Mouse (Mus musculus) liver, embryonic 14.5 days (tissue): ENCODE data around the gene Synpr.

Source experiments
- CTCF ChIP-seq: IDR thresholded peaks from 2 replicates; pipeline ENCODE4 v1.5.1; 2016; ENCODE audit warnings: antibody characterized with exemption, low read depth, control low read depth
- EP300 ChIP-seq: IDR thresholded peaks from 2 replicates; pipeline ENCODE4 v1.6.1; 2016; ENCODE audit warnings: antibody characterized with exemption, low read depth

DNA sequence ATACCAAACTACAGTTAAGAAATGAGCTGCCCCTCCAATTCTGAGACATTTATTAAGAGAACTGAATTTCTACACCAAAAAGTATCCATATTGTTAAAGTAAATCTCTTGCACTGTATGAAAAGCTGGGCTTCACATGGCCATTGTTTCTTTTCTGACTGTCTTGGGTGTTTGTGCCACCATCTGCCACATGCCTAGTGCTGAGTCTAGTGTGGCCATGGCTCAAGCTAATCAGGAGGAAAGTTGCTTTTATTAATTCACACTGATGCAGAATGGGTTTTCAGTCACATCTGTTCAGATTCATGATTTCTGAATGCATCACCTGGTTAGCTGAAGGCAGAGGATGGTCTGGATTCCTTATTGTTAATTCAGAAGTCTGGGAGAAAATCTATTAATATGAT, 170.4 kb downstream of the Synpr start:
- TF ChIP-seq CTCF (no peak), EP300 (no peak)
